Mouse (Mus musculus) neural tube, embryonic 15.5 days (tissue): ENCODE measurements around the gene Pigb. TPM values are rescaled to one million over a fixed set of nuclear protein-coding genes. Genes with fewer than 3 reads are reported as not detected.

Experiments
- microRNA-seq: library from miRNA; unstranded; fragments of <30 nt; microRNA quantifications from one replicate; pipeline ENCODE4, GENCODE M21; 2017
- polyA plus RNA-seq: library from polyadenylated mRNA; unstranded; fragments of >200 nt; fragmentation: Nextera tagmentation; extraction: Ambion mirVana; gene quantifications from 2 replicates; pipeline ENCODE4 v1.2.1, GENCODE M21; 2015

The Pigb gene
- polyA plus RNA-seq, 1 experiment from 2014 or later = 12.7 TPM

Small RNAs within 50 kb of the gene (microRNA-seq; reads per million reads assigned to microRNA genes)
- not detected for gene Gm27353

Other genes starting within 250 kb of the Pigb start
- gene Prtg, start 233.5 kb downstream of the Pigb start, polyA plus RNA-seq = 0.52 and 0.61 TPM in 2 replicates
- gene Pygo1, start 114.7 kb downstream of the Pigb start, polyA plus RNA-seq = 12.2 and 14.6 TPM in 2 replicates
- gene Dyx1c1, start 81.6 kb downstream of the Pigb start, polyA plus RNA-seq = 1.7 and 2.5 TPM in 2 replicates
- not detected in 2 replicates for gene Gm44503, start 81.5 kb downstream of the Pigb start, polyA plus RNA-seq
- 22.2 TPM in 2 replicates for gene Ccpg1os, start 55.0 kb downstream of the Pigb start, polyA plus RNA-seq
- 43.2 and 45.9 TPM in 2 replicates for gene Ccpg1, start 54.9 kb downstream of the Pigb start, polyA plus RNA-seq
- gene Rab27a, start 4.5 kb upstream of the Pigb start, polyA plus RNA-seq = 3.3 and 11.8 TPM in 2 replicates
- 0.17 and 0.20 TPM in 2 replicates for gene Khdc3, start 61.5 kb upstream of the Pigb start, polyA plus RNA-seq
- gene Gm20509, start 62.1 kb upstream of the Pigb start, polyA plus RNA-seq = 0.43 TPM in 1 of 2 replicates, not detected in the other
- gene Rsl24d1, start 73.0 kb upstream of the Pigb start, polyA plus RNA-seq = 92.6 and 101 TPM in 2 replicates